Mouse (Mus musculus): ENCODE results near the gene Bag6.

Gene Bag6

GRCm38 (mm10) chr17:35146139-35146538 lies 11.2 kb downstream of the Bag6 start:
- DNase-seq (ENCODE audit: low spot score in 2 of 2), result no peak

GRCm38 (mm10) chr17:35147348-35147747 lies 12.4 kb downstream of the Bag6 start:
- DNase-seq (ENCODE audit: low spot score in 2 of 2), result no peak

- no peak for DNase-seq (ENCODE audit: low spot score in 2 of 2)
These were observed 13.1 kb downstream of the Bag6 start for GRCm38 (mm10) chr17:35147922-35148639.

- DNase-seq (ENCODE audit: low spot score in 2 of 2), result no peak
These were observed 17.1 kb downstream of the Bag6 start for GRCm38 (mm10) chr17:35152121-35152520.

- DNase-seq (ENCODE audit: low spot score in 2 of 2), result no peak
These were observed 18.1 kb downstream of the Bag6 start for GRCm38 (mm10) chr17:35153077-35153476.

- DNase-seq (ENCODE audit: low spot score in 2 of 2), result no peak
These were observed 19.0 kb downstream of the Bag6 start for GRCm38 (mm10) chr17:35153931-35154330.

- DNase-seq (ENCODE audit: low spot score in 2 of 2), result no peak
These were observed 19.6 kb downstream of the Bag6 start for GRCm38 (mm10) chr17:35154616-35155015.

- DNase-seq (ENCODE audit: low spot score in 2 of 2), result no peak
These were observed 20.5 kb downstream of the Bag6 start for GRCm38 (mm10) chr17:35155451-35155850.

GRCm38 (mm10) chr17:35156461-35157200 lies 21.7 kb downstream of the Bag6 start:
- no peak for DNase-seq (ENCODE audit: low spot score in 2 of 2)

- no peak for DNase-seq (ENCODE audit: low spot score in 2 of 2)
These were observed 22.3 kb downstream of the Bag6 start for GRCm38 (mm10) chr17:35157254-35157653.

- no peak for DNase-seq (ENCODE audit: low spot score in 2 of 2)
These were observed 22.7 kb downstream of the Bag6 start for GRCm38 (mm10) chr17:35157661-35158175.

GRCm38 (mm10) chr17:35158850-35159593 lies 24.0 kb downstream of the Bag6 start:
- DNase-seq (ENCODE audit: low spot score in 2 of 2), result no peak

- no peak for DNase-seq (ENCODE audit: low spot score in 2 of 2)
These were observed 24.7 kb downstream of the Bag6 start for GRCm38 (mm10) chr17:35159638-35160037.

- DNase-seq (ENCODE audit: low spot score in 2 of 2), result no peak
These were observed 26.4 kb downstream of the Bag6 start for GRCm38 (mm10) chr17:35161421-35161820.

- DNase-seq (ENCODE audit: low spot score in 2 of 2), result no peak
These were observed 27.1 kb downstream of the Bag6 start for GRCm38 (mm10) chr17:35162121-35162520.

GRCm38 (mm10) chr17:35162730-35163129 lies 27.8 kb downstream of the Bag6 start:
- DNase-seq (ENCODE audit: low spot score in 2 of 2), result no peak

GRCm38 (mm10) chr17:35163326-35164081 lies 28.5 kb downstream of the Bag6 start:
- DNase-seq (ENCODE audit: low spot score in 2 of 2), result no peak

- peak in 1 of 2 experiments; percentile 43 for DNase-seq (ENCODE audit: low spot score in 2 of 2)
These were observed 29.2 kb downstream of the Bag6 start for GRCm38 (mm10) chr17:35164218-35164567.

- DNase-seq (ENCODE audit: low spot score in 2 of 2), result peak; percentile 98 to 99
These were observed 29.8 kb downstream of the Bag6 start, which contains the start of gene Prrc2a for GRCm38 (mm10) chr17:35164568-35165450. Gene Prrc2a (minus strand): TSS chr17:35164897.

- no peak for DNase-seq (ENCODE audit: low spot score in 2 of 2)
These were observed 30.6 kb downstream of the Bag6 start for GRCm38 (mm10) chr17:35165451-35166155.

All from frontal cortex, postnatal 10 days (tissue).